Mouse (Mus musculus): ENCODE results near the gene Lrrfip2. TPM values are rescaled to one million over a fixed set of nuclear protein-coding genes. Genes with fewer than 3 reads are reported as not detected.

The Lrrfip2 gene
- total RNA-seq, 2 experiments from 2014 or later, result 60.2 to 63.7 TPM

GRCm38 (mm10) chr9:111149188-111149945 lies 32.0 kb downstream of the Lrrfip2 start:
- intact Hi-C loops (cut with DNase I; ENCODE audit: low total_unique reads), result loop anchor here (10.0 kb wide), 1 partner anchor 55 kb away; no protein-coding TSS in a partner anchor

GRCm38 (mm10) chr9:111152314-111152897 lies 35.0 kb downstream of the Lrrfip2 start:
- no peak for DNase-seq
- intact Hi-C loops (cut with DNase I; ENCODE audit: low total_unique reads), result no loop called here

More at GRCm38 (mm10) chr9:111149188-111149945, 32.0 kb downstream of the Lrrfip2 start:
- DNase-seq, result no peak

GRCm38 (mm10) chr9:111153026-111153425 lies 35.6 kb downstream of the Lrrfip2 start:
- intact Hi-C loops (cut with DNase I; ENCODE audit: low total_unique reads), result no loop called here
- DNase-seq, result no peak

GRCm38 (mm10) chr9:111155764-111156458 lies 38.5 kb downstream of the Lrrfip2 start:
- DNase-seq, result no peak
- intact Hi-C loops (cut with DNase I; ENCODE audit: low total_unique reads), result no loop called here

GRCm38 (mm10) chr9:111159562-111159961 lies 42.2 kb downstream of the Lrrfip2 start:
- intact Hi-C loops (cut with DNase I; ENCODE audit: low total_unique reads), result no loop called here

GRCm38 (mm10) chr9:111161213-111161612 lies 43.8 kb downstream of the Lrrfip2 start:
- intact Hi-C loops (cut with DNase I; ENCODE audit: low total_unique reads), result no loop called here
- no peak for DNase-seq

More at GRCm38 (mm10) chr9:111159562-111159961, 42.2 kb downstream of the Lrrfip2 start:
- DNase-seq, result no peak

GRCm38 (mm10) chr9:111166612-111167011 lies 49.2 kb downstream of the Lrrfip2 start:
- intact Hi-C loops (cut with DNase I; ENCODE audit: low total_unique reads), result no loop called here
- no peak for DNase-seq

- intact Hi-C loops (cut with DNase I; ENCODE audit: low total_unique reads), result no loop called here
- DNase-seq, result no peak
Observed at GRCm38 (mm10) chr9:111170430-111170829, 53.0 kb downstream of the Lrrfip2 start.

GRCm38 (mm10) chr9:111174071-111174470 lies 56.7 kb downstream of the Lrrfip2 start:
- no peak for DNase-seq
- intact Hi-C loops (cut with DNase I; ENCODE audit: low total_unique reads), result no loop called here

GRCm38 (mm10) chr9:111178971-111179370 lies 61.6 kb downstream of the Lrrfip2 start:
- intact Hi-C loops (cut with DNase I; ENCODE audit: low total_unique reads), result no loop called here

GRCm38 (mm10) chr9:111182176-111182575 lies 64.8 kb downstream of the Lrrfip2 start:
- no peak for DNase-seq
- intact Hi-C loops (cut with DNase I; ENCODE audit: low total_unique reads), result loop anchor here (10.0 kb wide), 1 partner anchor 87 kb away; no protein-coding TSS in a partner anchor

More at GRCm38 (mm10) chr9:111178971-111179370, 61.6 kb downstream of the Lrrfip2 start:
- DNase-seq, result no peak

- DNase-seq, result no peak
- intact Hi-C loops (cut with DNase I; ENCODE audit: low total_unique reads), result loop anchor here (10.0 kb wide), 1 partner anchor 90 kb away; no protein-coding TSS in a partner anchor
Observed at GRCm38 (mm10) chr9:111184929-111185328, 67.5 kb downstream of the Lrrfip2 start.

- intact Hi-C loops (cut with DNase I; ENCODE audit: low total_unique reads), result loop anchor here (10.0 kb wide), 1 partner anchor 92 kb away; no protein-coding TSS in a partner anchor
Observed at GRCm38 (mm10) chr9:111186861-111187260, 69.5 kb downstream of the Lrrfip2 start.

GRCm38 (mm10) chr9:111188731-111189130 lies 71.3 kb downstream of the Lrrfip2 start:
- no peak for DNase-seq
- intact Hi-C loops (cut with DNase I; ENCODE audit: low total_unique reads), result loop anchor here (10.0 kb wide), 1 partner anchor 94 kb away; no protein-coding TSS in a partner anchor

More at GRCm38 (mm10) chr9:111186861-111187260, 69.5 kb downstream of the Lrrfip2 start:
- no peak for DNase-seq

- DNase-seq, result no peak
- intact Hi-C loops (cut with DNase I; ENCODE audit: low total_unique reads), result no loop called here
Observed at GRCm38 (mm10) chr9:111193211-111193610, 75.8 kb downstream of the Lrrfip2 start.

- DNase-seq, result no peak
- intact Hi-C loops (cut with DNase I; ENCODE audit: low total_unique reads), result no loop called here
Observed at GRCm38 (mm10) chr9:111197116-111197515, 79.7 kb downstream of the Lrrfip2 start.

- no peak for DNase-seq
- intact Hi-C loops (cut with DNase I; ENCODE audit: low total_unique reads), result no loop called here
Observed at GRCm38 (mm10) chr9:111197712-111198111, 80.3 kb downstream of the Lrrfip2 start.

- no peak for DNase-seq
- intact Hi-C loops (cut with DNase I; ENCODE audit: low total_unique reads), result no loop called here
Observed at GRCm38 (mm10) chr9:111198332-111198731, 80.9 kb downstream of the Lrrfip2 start.

GRCm38 (mm10) chr9:111200208-111200607 lies 82.8 kb downstream of the Lrrfip2 start:
- DNase-seq, result no peak
- intact Hi-C loops (cut with DNase I; ENCODE audit: low total_unique reads), result no loop called here
